In genomic region chr11:69920266-69921031, GRCm38 (mm10) we compare ENCODE assay signal across 8 mouse cellular contexts. TPM values are rescaled to one million over a fixed set of nuclear protein-coding genes. Genes with fewer than 3 reads are reported as not detected.
DNase-seq lines count a peak whose midpoint lies in the region; ATAC-seq lines count a peak whose summit lies in the region.

No protein-coding gene starts in this region.

- H3K36me3 ChIP-seq in lung, embryonic 15.5 days: peaks cover 37% of the 10 kb centered on the region
- peaks cover 40% of the 10 kb centered on the region for H3K36me3 ChIP-seq in embryonic facial prominence, embryonic 14.5 days (ENCODE audit: control insufficient read depth, insufficient read depth, low read length)
- H3K36me3 ChIP-seq in hindbrain, embryonic 15.5 days: peaks cover 35% of the 10 kb centered on the region
- peaks cover 36% of the 10 kb centered on the region for H3K36me3 ChIP-seq in limb, embryonic 15.5 days
- H3K36me3 ChIP-seq in neural tube, embryonic 15.5 days: peaks cover 37% of the 10 kb centered on the region

- no peaks in the 10 kb centered on the region for H3K9me3 ChIP-seq in lung, embryonic 15.5 days
- no peaks in the 10 kb centered on the region for H3K9me3 ChIP-seq in embryonic facial prominence, embryonic 14.5 days (ENCODE audit: control insufficient read depth, low read length)
- no peaks in the 10 kb centered on the region for H3K9me3 ChIP-seq in hindbrain, embryonic 15.5 days
- no peaks in the 10 kb centered on the region for H3K9me3 ChIP-seq in limb, embryonic 15.5 days
- no peaks in the 10 kb centered on the region for H3K9me3 ChIP-seq in neural tube, embryonic 15.5 days (replicated peaks)

- H3K4me2 ChIP-seq in lung, embryonic 15.5 days: peak overlapping the region; percentile 79
- peak overlapping the region; percentile 75 for H3K4me2 ChIP-seq in embryonic facial prominence, embryonic 14.5 days (ENCODE audit: low read depth, low read length)
- peak overlapping the region; percentile 93 for H3K4me2 ChIP-seq in hindbrain, embryonic 15.5 days
- peak overlapping the region; percentile 84 for H3K4me2 ChIP-seq in limb, embryonic 15.5 days
- peak overlapping the region; percentile 95 for H3K4me2 ChIP-seq in neural tube, embryonic 15.5 days

- peak overlapping the region; percentile 96 for H3K27ac ChIP-seq in lung, embryonic 15.5 days
- peak overlapping the region; percentile 96 for H3K27ac ChIP-seq in embryonic facial prominence, embryonic 14.5 days (replicated peaks; ENCODE audit: low read depth, low read length)
- peak overlapping the region; percentile 95 for H3K27ac ChIP-seq in hindbrain, embryonic 15.5 days (replicated peaks)
- peak overlapping the region; percentile 96 for H3K27ac ChIP-seq in limb, embryonic 15.5 days
- peak overlapping the region; percentile 95 for H3K27ac ChIP-seq in neural tube, embryonic 15.5 days (replicated peaks)

- ATAC-seq in lung, embryonic 15.5 days (ENCODE audit: borderline replicate concordance, extremely low read depth, low FRiP score, low TSS enrichment): peak; percentile 7
- peak; percentile 2; the same call in 1 of the 2 replicates for ATAC-seq in embryonic facial prominence, embryonic 14.5 days (ENCODE audit: low read depth)
- ATAC-seq in hindbrain, embryonic 15.5 days (ENCODE audit: low FRiP score, low read depth): peak; percentile 25
- 0 out of 2 replicates have a peak, but pooled peaks have one; percentile 1 for ATAC-seq in limb, embryonic 15.5 days (ENCODE audit: insufficient number of reproducible peaks, low FRiP score, low TSS enrichment, low read depth)
- ATAC-seq in neural tube, embryonic 15.5 days (ENCODE audit: low FRiP score): peak; percentile 13

- H3K9ac ChIP-seq in lung, embryonic 15.5 days: peak overlapping the region; percentile 96
- peak overlapping the region; percentile 99 for H3K9ac ChIP-seq in embryonic facial prominence, embryonic 14.5 days (ENCODE audit: low read depth, low read length)
- H3K9ac ChIP-seq in hindbrain, embryonic 15.5 days: peak overlapping the region; percentile 87
- H3K9ac ChIP-seq in limb, embryonic 15.5 days: peak overlapping the region; percentile 91
- peak overlapping the region; percentile 92 for H3K9ac ChIP-seq in neural tube, embryonic 15.5 days (replicated peaks)

- under 1% methylated on average over 47 of the region's 65 CpGs for WGBS in lung, embryonic 15.5 days
- 2% methylated on average over 13 of the region's 65 CpGs for WGBS in embryonic facial prominence, embryonic 14.5 days
- WGBS in hindbrain, embryonic 15.5 days: under 1% methylated on average over 49 of the region's 65 CpGs
- WGBS in limb, embryonic 15.5 days: under 1% methylated on average over 64 of the region's 65 CpGs
- under 1% methylated on average over 62 of the region's 65 CpGs for WGBS in neural tube, embryonic 15.5 days

- peak overlapping the region; percentile 93 for H3K4me3 ChIP-seq in lung, embryonic 15.5 days
- H3K4me3 ChIP-seq in embryonic facial prominence, embryonic 14.5 days (ENCODE audit: low read depth, low read length): peak overlapping the region; percentile 94
- H3K4me3 ChIP-seq in hindbrain, embryonic 15.5 days: peak overlapping the region; percentile 91
- H3K4me3 ChIP-seq in limb, embryonic 15.5 days: peak overlapping the region; percentile 94
- H3K4me3 ChIP-seq in neural tube, embryonic 15.5 days (replicated peaks): peak overlapping the region; percentile 87

- no peak for DNase-seq in lung, postnatal 25 days (ENCODE audit: low spot score)
- DNase-seq in adipocyte (ENCODE audit: low spot score): peak; percentile 31
- no peak for DNase-seq in embryonic facial prominence, embryonic 14.5 days (ENCODE audit: low spot score)
- DNase-seq in natural killer cell, adult 2 months (ENCODE audit: low spot score in 2 of 2): no peak

- H3K4me1 ChIP-seq in lung, embryonic 15.5 days: peaks cover 31% of the 10 kb centered on the region
- peaks cover 13% of the 10 kb centered on the region for H3K4me1 ChIP-seq in embryonic facial prominence, embryonic 14.5 days (ENCODE audit: control insufficient read depth, insufficient read depth, low read length)
- H3K4me1 ChIP-seq in hindbrain, embryonic 15.5 days (replicated peaks): peaks cover 33% of the 10 kb centered on the region
- peaks cover 29% of the 10 kb centered on the region for H3K4me1 ChIP-seq in limb, embryonic 15.5 days
- H3K4me1 ChIP-seq in neural tube, embryonic 15.5 days: peaks cover 46% of the 10 kb centered on the region

- no peaks in the 10 kb centered on the region for H3K27me3 ChIP-seq in lung, embryonic 15.5 days
- H3K27me3 ChIP-seq in embryonic facial prominence, embryonic 14.5 days (replicated peaks; ENCODE audit: control insufficient read depth, insufficient read depth, low read length): no peaks in the 10 kb centered on the region
- no peaks in the 10 kb centered on the region for H3K27me3 ChIP-seq in hindbrain, embryonic 15.5 days
- no peaks in the 10 kb centered on the region for H3K27me3 ChIP-seq in limb, embryonic 15.5 days
- no peaks in the 10 kb centered on the region for H3K27me3 ChIP-seq in neural tube, embryonic 15.5 days (replicated peaks)

RNA-seq across cellular contexts. Expression of gene Eif5a, which starts 1.3 kb away (rescaled TPM):
- polyA plus RNA-seq in lung, embryonic 15.5 days (2015; fragmentation: Nextera tagmentation; extraction: Ambion mirVana): 1,673 and 1,693 TPM in 2 replicates
- 1,503 and 1,606 TPM in 2 replicates for polyA plus RNA-seq in embryonic facial prominence, embryonic 14.5 days (2014; fragmentation: Nextera tagmentation; extraction: Ambion mirVana)
- 1,083 and 1,119 TPM in 2 replicates for polyA plus RNA-seq in hindbrain, embryonic 15.5 days (2015; fragmentation: Nextera tagmentation; extraction: Ambion mirVana)
- polyA plus RNA-seq in limb, embryonic 15.5 days (2015; fragmentation: Nextera tagmentation; extraction: Ambion mirVana): 1,601 and 1,681 TPM in 2 replicates
- 1,034 and 1,270 TPM in 2 replicates for polyA plus RNA-seq in neural tube, embryonic 15.5 days (2015; fragmentation: Nextera tagmentation; extraction: Ambion mirVana)

RNA-seq across cellular contexts. Expression of gene Gps2, which starts 6.8 kb away (rescaled TPM):
- polyA plus RNA-seq in lung, embryonic 15.5 days (2015; fragmentation: Nextera tagmentation; extraction: Ambion mirVana): 81.7 and 82.2 TPM in 2 replicates
- polyA plus RNA-seq in embryonic facial prominence, embryonic 14.5 days (2014; fragmentation: Nextera tagmentation; extraction: Ambion mirVana): 55.0 and 57.2 TPM in 2 replicates
- 68.4 and 69.9 TPM in 2 replicates for polyA plus RNA-seq in hindbrain, embryonic 15.5 days (2015; fragmentation: Nextera tagmentation; extraction: Ambion mirVana)
- 71.5 and 77.1 TPM in 2 replicates for polyA plus RNA-seq in limb, embryonic 15.5 days (2015; fragmentation: Nextera tagmentation; extraction: Ambion mirVana)
- 63.1 and 64.7 TPM in 2 replicates for polyA plus RNA-seq in neural tube, embryonic 15.5 days (2015; fragmentation: Nextera tagmentation; extraction: Ambion mirVana)

RNA-seq across cellular contexts. Expression of gene Ybx2, which starts 15.1 kb away (rescaled TPM):
- polyA plus RNA-seq in lung, embryonic 15.5 days (2015; fragmentation: Nextera tagmentation; extraction: Ambion mirVana): 2.8 and 3.0 TPM in 2 replicates
- 2.9 and 4.2 TPM in 2 replicates for polyA plus RNA-seq in embryonic facial prominence, embryonic 14.5 days (2014; fragmentation: Nextera tagmentation; extraction: Ambion mirVana)
- polyA plus RNA-seq in hindbrain, embryonic 15.5 days (2015; fragmentation: Nextera tagmentation; extraction: Ambion mirVana): 6.7 and 6.8 TPM in 2 replicates
- polyA plus RNA-seq in limb, embryonic 15.5 days (2015; fragmentation: Nextera tagmentation; extraction: Ambion mirVana): 3.6 and 4.6 TPM in 2 replicates
- 5.0 and 6.3 TPM in 2 replicates for polyA plus RNA-seq in neural tube, embryonic 15.5 days (2015; fragmentation: Nextera tagmentation; extraction: Ambion mirVana)

RNA-seq across cellular contexts. Expression of gene Neurl4, which starts 19.6 kb away (rescaled TPM):
- polyA plus RNA-seq in lung, embryonic 15.5 days (2015; fragmentation: Nextera tagmentation; extraction: Ambion mirVana): 7.1 and 8.0 TPM in 2 replicates
- polyA plus RNA-seq in embryonic facial prominence, embryonic 14.5 days (2014; fragmentation: Nextera tagmentation; extraction: Ambion mirVana): 10.1 and 10.3 TPM in 2 replicates
- 16.6 and 19.9 TPM in 2 replicates for polyA plus RNA-seq in hindbrain, embryonic 15.5 days (2015; fragmentation: Nextera tagmentation; extraction: Ambion mirVana)
- polyA plus RNA-seq in limb, embryonic 15.5 days (2015; fragmentation: Nextera tagmentation; extraction: Ambion mirVana): 7.1 and 7.3 TPM in 2 replicates
- 15.7 and 17.0 TPM in 2 replicates for polyA plus RNA-seq in neural tube, embryonic 15.5 days (2015; fragmentation: Nextera tagmentation; extraction: Ambion mirVana)

RNA-seq across cellular contexts. Expression of gene 2810408A11Rik, which starts 19.7 kb away (rescaled TPM):
- 11.9 and 13.0 TPM in 2 replicates for polyA plus RNA-seq in lung, embryonic 15.5 days (2015; fragmentation: Nextera tagmentation; extraction: Ambion mirVana)
- polyA plus RNA-seq in embryonic facial prominence, embryonic 14.5 days (2014; fragmentation: Nextera tagmentation; extraction: Ambion mirVana): 5.7 and 8.3 TPM in 2 replicates
- polyA plus RNA-seq in hindbrain, embryonic 15.5 days (2015; fragmentation: Nextera tagmentation; extraction: Ambion mirVana): 8.8 TPM in 2 replicates
- polyA plus RNA-seq in limb, embryonic 15.5 days (2015; fragmentation: Nextera tagmentation; extraction: Ambion mirVana): 7.6 and 8.4 TPM in 2 replicates
- polyA plus RNA-seq in neural tube, embryonic 15.5 days (2015; fragmentation: Nextera tagmentation; extraction: Ambion mirVana): 6.3 and 6.5 TPM in 2 replicates
